Mouse (Mus musculus) liver, embryonic 14.5 days (tissue): ENCODE results near the gene Atf5.
A peak's percentile ranks its signal among the peaks of the same experiment; 100 is the strongest.

Source experiments
- CTCF ChIP-seq: IDR thresholded peaks from 2 replicates; pipeline ENCODE4 v1.5.1; 2016; ENCODE audit warnings: antibody characterized with exemption, low read depth, control low read depth
- EP300 ChIP-seq: IDR thresholded peaks from 2 replicates; pipeline ENCODE4 v1.6.1; 2016; ENCODE audit warnings: antibody characterized with exemption, low read depth

- TF ChIP-seq CTCF (0 out of 2 replicates have a peak, but pooled peaks have one; percentile 9), EP300 (no peak)
Observed at GRCm38 (mm10) chr7:44770046-44770578, 46.3 kb downstream of the Atf5 start.
